Mouse (Mus musculus) MEL (cell line): Measurements from ENCODE around the gene Npcd.

Experiments
- BHLHE40 ChIP-seq: IDR thresholded peaks from 2 replicates; pipeline ENCODE4 v1.6.1; 2012; ENCODE audit warnings: low read depth, mild to moderate bottlenecking, inconsistent platforms, low read length, improper control_type of control experiment, borderline replicate concordance
- CTCF ChIP-seq, 3 experiments: IDR thresholded peaks in 2 of 3; conservative IDR thresholded peaks in 1 of 3; 2 replicates each; pipeline ENCODE4 v1.5.1; 2011 to 2012; ENCODE audit warnings: low read length in 3 of 3, low read depth in 2 of 3, mild to moderate bottlenecking in 2 of 3, improper control_type of control experiment in 1 of 3, inconsistent platforms in 1 of 3, mixed read lengths in 1 of 3, moderate library complexity in 1 of 3; ENCODE audit not compliant: control insufficient read depth in 1 of 3, insufficient read depth in 1 of 3, poor library complexity in 1 of 3, severe bottlenecking in 1 of 3
- EP300 ChIP-seq, 2 experiments: IDR thresholded peaks; 2 replicates each; pipeline ENCODE4 v1.6.1; 2011; ENCODE audit warnings: improper control_type of control experiment in 2 of 2, low read length in 2 of 2, low read depth in 1 of 2, mild to moderate bottlenecking in 1 of 2
- GABPA ChIP-seq: IDR thresholded peaks from 2 replicates; pipeline ENCODE4 v1.6.1; 2012; ENCODE audit warnings: low read depth, mild to moderate bottlenecking, inconsistent platforms, low read length, improper control_type of control experiment, moderate library complexity
- GATA1 ChIP-seq: IDR thresholded peaks from 2 replicates; pipeline ENCODE4 v1.6.1; 2011; ENCODE audit warnings: low read depth, low read length, improper control_type of control experiment
- MAFK ChIP-seq: IDR thresholded peaks from 2 replicates; pipeline ENCODE4 v1.6.1; 2011; ENCODE audit warnings: low read depth, mild to moderate bottlenecking, low read length, improper control_type of control experiment, borderline replicate concordance
- MAX ChIP-seq: IDR thresholded peaks from 2 replicates; pipeline ENCODE4 v1.6.1; 2011; ENCODE audit warnings: low read length, improper control_type of control experiment
- POLR2A ChIP-seq, 2 experiments: IDR thresholded peaks; 2 replicates each; pipeline ENCODE4 v1.6.1; 2011 to 2012; ENCODE audit warnings: low read length in 2 of 2, mild to moderate bottlenecking in 2 of 2, control low read depth in 1 of 2, improper control_type of control experiment in 1 of 2, low read depth in 1 of 2, moderate library complexity in 1 of 2; ENCODE audit not compliant: control insufficient read depth in 1 of 2, insufficient read depth in 1 of 2, poor library complexity in 1 of 2
- ZC3H11A ChIP-seq: IDR thresholded peaks from 2 replicates; pipeline ENCODE4 v1.6.1; 2012; ENCODE audit warnings: low read depth, mild to moderate bottlenecking, inconsistent platforms, low read length, improper control_type of control experiment

DNA sequence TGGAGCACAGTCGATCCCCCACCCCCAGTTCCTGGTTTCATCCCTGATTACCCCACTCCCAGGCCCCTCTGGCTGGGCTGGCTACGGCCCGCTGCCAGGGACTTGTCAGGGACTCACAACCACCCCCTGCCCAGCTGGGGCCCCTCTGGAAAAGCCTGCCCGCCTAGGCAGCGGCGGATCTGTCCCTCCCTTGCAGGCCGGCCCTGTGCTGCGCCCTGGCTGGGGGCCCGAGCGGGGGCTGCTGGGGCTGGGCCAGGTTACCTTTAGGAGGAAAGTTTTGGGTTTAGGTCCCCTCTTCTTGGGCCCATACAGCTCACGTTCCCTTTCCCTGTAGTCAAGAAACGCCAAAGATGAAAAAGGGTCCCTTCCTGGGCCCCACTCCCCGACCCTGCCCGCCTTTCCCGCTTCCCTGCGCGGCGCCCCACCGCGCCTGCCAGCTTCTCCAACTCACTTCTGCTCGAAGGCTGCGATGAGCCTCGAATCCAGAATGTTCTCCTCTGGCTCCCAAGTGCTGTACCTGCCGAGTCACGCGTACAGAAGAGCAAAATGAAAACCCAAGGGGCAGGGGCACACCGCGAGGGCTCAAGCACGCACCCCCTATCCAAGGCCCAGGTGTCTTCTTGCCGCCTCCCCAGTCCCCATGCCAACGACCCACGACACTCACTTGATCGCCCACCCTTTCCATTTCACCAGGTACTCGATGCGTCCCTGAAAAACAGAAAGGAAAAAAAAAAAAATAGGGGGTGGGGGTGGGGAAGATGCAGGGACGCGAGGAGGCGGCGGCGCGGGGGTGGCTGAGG is 586 bp downstream of the Npcd start:
- TF ChIP-seq MAX: no peak
- no peak for TF ChIP-seq GATA1
- no peak for TF ChIP-seq GABPA
- TF ChIP-seq BHLHE40: no peak
- no peak for TF ChIP-seq EP300 (IDR thresholded peaks at IDR 0.05; ENCODE audit: low read depth in 1 of 2, low read length in 2 of 2)
- TF ChIP-seq CTCF (IDR thresholded peaks at IDR 0.05 in 2 of 3, conservative IDR thresholded peaks at IDR 0.05 in 1 of 3; ENCODE audit: control insufficient read depth in 1 of 3, insufficient read depth in 1 of 3, low read depth in 2 of 3, low read length in 3 of 3, poor library complexity in 1 of 3, severe bottlenecking in 1 of 3): no peak
- no peak for TF ChIP-seq MAFK
- TF ChIP-seq POLR2A (IDR thresholded peaks at IDR 0.05; ENCODE audit: control insufficient read depth in 1 of 2, insufficient read depth in 1 of 2, low read depth in 1 of 2, low read length in 2 of 2, poor library complexity in 1 of 2): no peak
- TF ChIP-seq ZC3H11A: no peak
